Mouse (Mus musculus) embryonic facial prominence, embryonic 11.5 days (tissue): Measurements from ENCODE around the gene Impdh1. TPM values are rescaled to one million over a fixed set of nuclear protein-coding genes. Genes with fewer than 3 reads are reported as not detected.
A peak's percentile ranks its signal among the peaks of the same experiment; 100 is the strongest.

Source experiments
- ATAC-seq: fragments of 200-750 bp; cut with Nextera tagmentation; replicated peaks from 2 replicates; pipeline ENCODE4 v1.8.0; 2017; ENCODE audit warnings: low read depth; ENCODE audit not compliant: insufficient number of reproducible peaks, low FRiP score, low TSS enrichment
- DNase-seq: peaks from one replicate; pipeline ENCODE4 v3.0.0-alpha.2; 2015; ENCODE audit warnings: low spot score
- H3K27ac ChIP-seq: fragments of 300-500 bp; sonication (generic); replicated peaks from 2 replicates; pipeline ENCODE4 v1.5.1; 2014; ENCODE audit warnings: mild to moderate bottlenecking, low read depth, low read length, control low read depth
- H3K27me3 ChIP-seq: fragments of 300-500 bp; sonication (generic); 2 replicates; pipeline ENCODE4 v1.6.1; 2014; ENCODE audit warnings: mild to moderate bottlenecking, low read length, moderate library complexity, mixed read lengths; ENCODE audit not compliant: control insufficient read depth, insufficient read depth
- H3K36me3 ChIP-seq: fragments of 300-500 bp; sonication (generic); replicated peaks from 2 replicates; pipeline ENCODE4 v1.6.1; 2014; ENCODE audit warnings: low read depth, mild to moderate bottlenecking, low read length, moderate library complexity, mixed read lengths; ENCODE audit not compliant: control insufficient read depth, insufficient read depth
- H3K4me1 ChIP-seq: fragments of 300-500 bp; sonication (generic); 2 replicates; pipeline ENCODE4 v1.6.1; 2014; ENCODE audit warnings: low read length, mixed read lengths; ENCODE audit not compliant: control insufficient read depth, insufficient read depth
- H3K4me2 ChIP-seq: fragments of 300-500 bp; sonication (generic); 2 replicates; pipeline ENCODE4 v1.6.1; 2014; ENCODE audit warnings: low read depth, mild to moderate bottlenecking, control low read depth, low read length, moderate library complexity
- H3K4me3 ChIP-seq: fragments of 300-500 bp; sonication (generic); 2 replicates; pipeline ENCODE4 v1.5.1; 2014; ENCODE audit warnings: low read depth, low read length, control low read depth
- H3K9ac ChIP-seq: fragments of 300-500 bp; sonication (generic); replicated peaks from 2 replicates; pipeline ENCODE4 v1.6.1; 2014; ENCODE audit warnings: mild to moderate bottlenecking, control low read depth, low read length
- H3K9me3 ChIP-seq: fragments of 300-500 bp; sonication (generic); replicated peaks from 2 replicates; pipeline ENCODE4 v1.6.1; 2016; ENCODE audit warnings: mild to moderate bottlenecking, low read length, inconsistent platforms, mixed read lengths; ENCODE audit not compliant: control insufficient read depth
- WGBS: fragments of 180-500 bp; shearing (Covaris S2); extraction: QIAGEN DNeasy Blood & Tissue Kit; methylation state at CpG from one replicate; pipeline ENCODE4 v1.1.7; 2014; 5-methylcytosine and 5-hydroxymethylcytosine counted together
- polyA plus RNA-seq: library from polyadenylated mRNA; unstranded; fragments of >200 nt; fragmentation: Nextera tagmentation; extraction: Ambion mirVana; gene quantifications from 2 replicates; pipeline ENCODE4 v1.2.1, GENCODE M21; 2014

Impdh1 gene
- 28.1 and 31.7 TPM in 2 replicates for polyA plus RNA-seq

- peaks cover 18% of the 10 kb centered on the region for H3K27me3 ChIP-seq
- peak within 1 kb of the TSS; percentile 66 for H3K4me3 ChIP-seq
- DNase-seq (peak; percentile 84), ATAC-seq (peak; percentile 78)
- peak within 1 kb of the TSS; percentile 62 for H3K9ac ChIP-seq
- H3K4me2 ChIP-seq, result peak within 1 kb of the TSS; percentile 100
- no peak within 1 kb of the TSS for H3K27ac ChIP-seq
- no peaks in the 10 kb centered on the region for H3K9me3 ChIP-seq
- H3K36me3 ChIP-seq, result no peaks in the 10 kb centered on the region
- WGBS, result under 1% methylated on average over 56 of the region's 56 CpGs
- peaks cover 3% of the 10 kb centered on the region; the same call in 1 of the 2 replicates for H3K4me1 ChIP-seq
Observed at GRCm38 (mm10) chr6:29215881-29216501, at the start of gene Impdh1. Impdh1 (minus strand) TSS chr6:29216364.

GRCm38 (mm10) chr6:29264456-29264781 is 48.3 kb upstream of the Impdh1 start:
- no peak overlapping the region for H3K9ac ChIP-seq
- H3K36me3 ChIP-seq, result no peaks in the 10 kb centered on the region
- H3K27me3 ChIP-seq, result no peaks in the 10 kb centered on the region
- no peaks in the 10 kb centered on the region for H3K4me1 ChIP-seq
- no peak overlapping the region for H3K4me2 ChIP-seq
- no peak for ATAC-seq
- H3K27ac ChIP-seq, result no peak overlapping the region
- no peak for DNase-seq
- H3K9me3 ChIP-seq, result no peaks in the 10 kb centered on the region
- no peak overlapping the region for H3K4me3 ChIP-seq
- 76% methylated on average over 3 of the region's 3 CpGs for WGBS

GRCm38 (mm10) chr6:29263650-29264455 is 47.7 kb upstream of the Impdh1 start:
- Histone ChIP-seq H3K9ac (no peak overlapping the region), H3K27me3 (no peaks in the 10 kb centered on the region), H3K27ac (no peak overlapping the region), H3K4me3 (no peak overlapping the region), H3K4me2 (no peak overlapping the region), H3K4me1 (no peaks in the 10 kb centered on the region), H3K36me3 (no peaks in the 10 kb centered on the region), H3K9me3 (no peaks in the 10 kb centered on the region)
- DNase-seq (peak; percentile 13), ATAC-seq (no peak)
- WGBS, result 63% methylated on average over 6 of the region's 6 CpGs

GRCm38 (mm10) chr6:29261831-29262230 is 45.7 kb upstream of the Impdh1 start:
- no peak for DNase-seq
- ATAC-seq, result no peak
- H3K27ac ChIP-seq, result no peak overlapping the region
- H3K4me3 ChIP-seq, result no peak overlapping the region
- 79% methylated on average over 5 of the region's 5 CpGs for WGBS
- H3K27me3 ChIP-seq, result no peaks in the 10 kb centered on the region
- H3K9me3 ChIP-seq, result no peaks in the 10 kb centered on the region
- H3K4me1 ChIP-seq, result no peaks in the 10 kb centered on the region
- H3K9ac ChIP-seq, result no peak overlapping the region
- no peaks in the 10 kb centered on the region for H3K36me3 ChIP-seq
- no peak overlapping the region for H3K4me2 ChIP-seq

GRCm38 (mm10) chr6:29259418-29259817 is 43.3 kb upstream of the Impdh1 start:
- H3K9me3 ChIP-seq, result no peaks in the 10 kb centered on the region
- H3K27me3 ChIP-seq, result no peaks in the 10 kb centered on the region
- no peak overlapping the region for H3K27ac ChIP-seq
- no peak overlapping the region for H3K9ac ChIP-seq
- no peak overlapping the region for H3K4me2 ChIP-seq
- no peak overlapping the region for H3K4me3 ChIP-seq
- WGBS, result 80% methylated on average over 1 of the region's 1 CpGs
- no peaks in the 10 kb centered on the region for H3K4me1 ChIP-seq
- ATAC-seq (no peak), DNase-seq (no peak)
- no peaks in the 10 kb centered on the region for H3K36me3 ChIP-seq

- Histone ChIP-seq H3K9me3 (no peaks in the 10 kb centered on the region), H3K4me2 (no peak overlapping the region), H3K4me1 (no peaks in the 10 kb centered on the region), H3K27ac (no peak overlapping the region), H3K9ac (no peak overlapping the region), H3K36me3 (no peaks in the 10 kb centered on the region), H3K27me3 (no peaks in the 10 kb centered on the region), H3K4me3 (no peak overlapping the region)
- no peak for DNase-seq
- 42% methylated on average over 4 of the region's 4 CpGs for WGBS
- no peak for ATAC-seq
Observed at GRCm38 (mm10) chr6:29247072-29247471, 30.9 kb upstream of the Impdh1 start.

GRCm38 (mm10) chr6:29246585-29246984 is 30.4 kb upstream of the Impdh1 start:
- Histone ChIP-seq H3K9me3 (no peaks in the 10 kb centered on the region), H3K4me1 (no peaks in the 10 kb centered on the region), H3K27ac (no peak overlapping the region), H3K36me3 (no peaks in the 10 kb centered on the region), H3K27me3 (no peaks in the 10 kb centered on the region), H3K4me3 (no peak overlapping the region), H3K4me2 (no peak overlapping the region), H3K9ac (no peak overlapping the region)
- WGBS, result 38% methylated on average over 5 of the region's 5 CpGs
- ATAC-seq (no peak), DNase-seq (no peak)

- no peak overlapping the region for H3K4me3 ChIP-seq
- no peak overlapping the region for H3K4me2 ChIP-seq
- DNase-seq (no peak), ATAC-seq (no peak)
- H3K4me1 ChIP-seq, result no peaks in the 10 kb centered on the region
- no peaks in the 10 kb centered on the region for H3K36me3 ChIP-seq
- no peaks in the 10 kb centered on the region for H3K9me3 ChIP-seq
- no peaks in the 10 kb centered on the region for H3K27me3 ChIP-seq
- WGBS, result 77% methylated on average over 3 of the region's 3 CpGs
- no peak overlapping the region for H3K9ac ChIP-seq
- H3K27ac ChIP-seq, result no peak overlapping the region
Observed at GRCm38 (mm10) chr6:29246183-29246582, 30.0 kb upstream of the Impdh1 start.
